Mouse (Mus musculus): ENCODE results near the gene Gse1.

DNA sequence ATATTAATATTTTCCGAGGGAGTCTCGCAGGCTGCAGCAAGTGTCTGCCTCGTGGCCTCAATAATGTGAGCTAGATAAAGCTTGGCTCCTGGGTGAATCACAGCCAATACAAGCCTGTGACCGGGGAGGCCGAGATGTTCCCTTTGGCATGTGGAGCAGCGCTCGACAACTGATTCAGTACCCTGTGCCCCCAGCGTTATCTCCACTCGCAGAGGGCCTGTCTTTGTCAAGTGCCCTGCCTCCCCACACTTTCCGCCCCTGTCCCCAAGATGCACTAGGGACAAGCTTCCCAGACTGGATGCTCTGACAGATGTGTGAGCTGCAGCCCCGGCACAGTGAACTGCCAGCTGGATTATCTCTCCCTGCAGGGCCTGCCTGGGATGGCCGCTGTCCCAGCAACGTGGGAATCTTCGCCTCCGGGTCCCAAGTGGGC, 233.9 kb downstream of the Gse1 start:
- no peak for TF ChIP-seq CTCF (IDR thresholded peaks at IDR 0.05; ENCODE audit: borderline replicate concordance, extremely low read depth, insufficient read depth, insufficient read length)
- TF ChIP-seq POLR2A (IDR thresholded peaks at IDR 0.05; ENCODE audit: borderline replicate concordance, extremely low read depth, insufficient read depth, insufficient read length, poor library complexity, severe bottlenecking): no peak

All from brain, embryonic 14.5 days (tissue).